Mouse (Mus musculus): Measurements from ENCODE around the gene Artn.

- TF ChIP-seq CTCF (IDR thresholded peaks at IDR 0.05) = no peak
- TF ChIP-seq EP300 (IDR thresholded peaks at IDR 0.05) = no peak
Observed at GRCm38 (mm10) chr4:117957492-117957891, 27.9 kb upstream of the Artn start.
